Mouse (Mus musculus): Measurements from ENCODE around the gene Prkar2b. TPM values are rescaled to one million over a fixed set of nuclear protein-coding genes. Genes with fewer than 3 reads are reported as not detected.

The Prkar2b gene
- polyA plus RNA-seq, 1 experiment from 2014 or later = 50.1 TPM

DNA sequence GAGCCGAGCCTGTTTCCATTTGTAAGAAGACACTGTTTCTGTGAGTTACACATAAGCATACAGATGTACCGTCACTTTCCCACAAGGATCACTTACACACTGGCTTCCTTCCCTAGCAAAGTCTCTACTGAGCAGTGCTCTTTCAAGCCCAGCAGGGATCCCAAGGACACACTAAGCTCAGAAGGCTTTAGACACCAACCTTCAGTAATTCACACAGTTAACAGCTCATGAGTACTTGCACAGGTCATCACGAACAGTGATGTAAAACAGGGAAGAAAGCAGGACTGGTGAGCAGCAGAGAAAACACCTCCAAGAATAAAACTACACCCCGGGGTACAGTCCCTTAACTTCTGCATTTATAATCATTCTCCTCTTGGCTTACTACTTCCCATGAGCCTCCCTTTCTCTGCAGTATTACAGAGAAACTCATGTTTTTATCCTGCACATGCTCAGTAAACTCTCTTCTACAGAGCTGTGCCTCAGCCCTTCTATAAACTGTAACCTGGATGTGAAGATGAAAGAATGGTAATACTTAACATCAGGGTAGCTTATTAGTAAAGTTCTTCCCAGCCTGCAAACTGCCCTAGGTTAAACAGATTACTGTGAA is 122.6 kb downstream of the Prkar2b start:
- Histone ChIP-seq H3K36me3 (ENCODE audit: control insufficient read depth, insufficient read depth, low read length) (no peaks in the 10 kb centered on the region; the same call in 1 of the 2 replicates), H3K27me3 (ENCODE audit: control insufficient read depth, insufficient read depth, low read length) (no peaks in the 10 kb centered on the region), H3K9ac (ENCODE audit: low read length) (no peak overlapping the region), H3K27ac (ENCODE audit: low read depth, low read length) (no peak overlapping the region), H3K9me3 (ENCODE audit: control insufficient read depth, low read length) (no peaks in the 10 kb centered on the region), H3K4me2 (ENCODE audit: low read depth, low read length, severe bottlenecking) (no peak overlapping the region), H3K4me3 (ENCODE audit: low read depth, low read length) (no peak overlapping the region), H3K4me1 (replicated peaks; ENCODE audit: control insufficient read depth, insufficient read depth, low read length) (no peaks in the 10 kb centered on the region)
- DNase-seq (ENCODE audit: low spot score) (no peak), ATAC-seq (replicated peaks; ENCODE audit: low FRiP score) (no peak)
- 89% methylated on average over 4 of the region's 4 CpGs for WGBS

DNA sequence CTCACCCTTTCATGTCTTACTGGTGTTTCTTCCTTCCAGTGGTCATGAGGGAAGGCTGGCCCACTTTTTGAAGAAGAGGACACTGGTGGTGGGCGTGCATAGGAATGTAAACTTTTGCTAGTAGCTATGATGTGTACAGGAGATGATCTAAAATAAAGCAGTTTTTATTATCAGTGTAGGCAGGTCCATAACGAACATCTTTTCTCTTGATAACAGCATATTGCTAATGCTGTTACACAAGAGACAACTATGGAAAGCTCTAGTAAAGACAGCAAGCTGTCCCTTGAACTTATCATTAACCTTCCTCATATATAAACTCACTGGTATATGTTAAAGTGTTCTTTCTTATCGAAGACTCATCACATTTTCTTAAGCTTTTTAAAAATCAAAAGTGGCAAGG is 123.5 kb downstream of the Prkar2b start:
- Histone ChIP-seq H3K36me3 (ENCODE audit: control insufficient read depth, insufficient read depth, low read length) (no peaks in the 10 kb centered on the region; the same call in 1 of the 2 replicates), H3K4me1 (replicated peaks; ENCODE audit: control insufficient read depth, insufficient read depth, low read length) (no peaks in the 10 kb centered on the region), H3K4me3 (ENCODE audit: low read depth, low read length) (no peak overlapping the region), H3K27ac (ENCODE audit: low read depth, low read length) (no peak overlapping the region), H3K27me3 (ENCODE audit: control insufficient read depth, insufficient read depth, low read length) (no peaks in the 10 kb centered on the region), H3K4me2 (ENCODE audit: low read depth, low read length, severe bottlenecking) (no peak overlapping the region), H3K9me3 (ENCODE audit: control insufficient read depth, low read length) (no peaks in the 10 kb centered on the region), H3K9ac (ENCODE audit: low read length) (no peak overlapping the region)
- no peak for ATAC-seq (replicated peaks; ENCODE audit: low FRiP score)
- no peak for DNase-seq (ENCODE audit: low spot score)
- 94% methylated on average over 3 of the region's 3 CpGs for WGBS

DNA sequence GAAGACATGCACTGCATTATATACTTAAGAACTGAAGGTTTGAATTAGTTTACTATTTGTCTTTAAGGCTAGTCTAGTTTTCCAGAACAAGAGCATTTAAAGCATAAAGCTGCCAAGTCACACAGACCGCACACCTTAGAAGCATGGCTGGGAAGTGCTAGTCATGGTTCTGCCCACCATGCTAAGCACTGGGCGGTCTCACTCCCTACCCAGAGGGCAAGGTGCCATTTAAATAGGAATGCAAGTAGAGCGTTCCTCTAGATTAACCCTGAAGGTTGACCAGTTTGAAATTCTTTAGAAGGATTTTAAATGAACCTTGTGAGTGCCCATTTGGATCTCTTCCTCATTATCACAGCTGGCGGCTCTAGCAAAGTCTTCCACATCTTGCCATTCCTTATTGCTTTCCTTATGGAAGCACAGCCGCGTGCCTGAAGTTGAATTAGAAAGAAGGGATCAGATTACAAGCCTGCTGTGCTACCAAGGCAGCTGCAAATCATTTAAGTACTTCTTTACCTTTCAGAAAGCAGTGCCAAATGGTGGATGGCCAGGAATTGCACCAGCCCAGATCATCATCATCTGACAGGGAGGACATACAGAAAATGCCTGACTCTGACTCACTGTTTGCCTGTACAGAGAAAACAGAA is 124.3 kb downstream of the Prkar2b start:
- no peak for DNase-seq (ENCODE audit: low spot score)
- H3K27me3 ChIP-seq (ENCODE audit: control insufficient read depth, insufficient read depth, low read length) = no peaks in the 10 kb centered on the region
- no peak overlapping the region for H3K27ac ChIP-seq (ENCODE audit: low read depth, low read length)
- H3K9ac ChIP-seq (ENCODE audit: low read length) = no peak overlapping the region
- no peak overlapping the region for H3K4me3 ChIP-seq (ENCODE audit: low read depth, low read length)
- ATAC-seq (replicated peaks; ENCODE audit: low FRiP score) = no peak
- 32% methylated on average over 6 of the region's 6 CpGs for WGBS
- H3K9me3 ChIP-seq (ENCODE audit: control insufficient read depth, low read length) = no peaks in the 10 kb centered on the region
- no peaks in the 10 kb centered on the region for H3K4me1 ChIP-seq (replicated peaks; ENCODE audit: control insufficient read depth, insufficient read depth, low read length)
- H3K4me2 ChIP-seq (ENCODE audit: low read depth, low read length, severe bottlenecking) = no peak overlapping the region
- H3K36me3 ChIP-seq (ENCODE audit: control insufficient read depth, insufficient read depth, low read length) = no peaks in the 10 kb centered on the region; the same call in 1 of the 2 replicates

DNA sequence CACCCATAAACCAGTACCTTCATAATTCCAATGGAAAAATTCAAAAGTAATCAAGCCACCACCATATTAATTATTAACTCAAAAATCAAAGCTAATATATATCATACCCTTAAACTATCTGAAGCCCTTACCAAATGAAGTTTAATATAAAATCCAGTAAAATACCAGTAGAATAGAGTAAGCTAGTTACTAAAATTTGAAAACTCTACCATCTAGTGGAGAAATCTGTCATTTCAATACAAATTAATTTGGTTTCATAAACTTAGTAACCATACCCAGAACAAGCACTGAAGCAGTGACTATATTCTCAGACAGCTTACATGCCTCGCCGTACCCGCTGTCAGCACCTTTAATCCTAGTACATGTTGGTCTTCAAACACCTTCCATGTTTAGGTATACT is 129.3 kb downstream of the Prkar2b start:
- H3K9me3 ChIP-seq (ENCODE audit: control insufficient read depth, low read length) = no peaks in the 10 kb centered on the region
- no peak overlapping the region for H3K9ac ChIP-seq (ENCODE audit: low read length)
- no peaks in the 10 kb centered on the region for H3K4me1 ChIP-seq (replicated peaks; ENCODE audit: control insufficient read depth, insufficient read depth, low read length)
- no peak overlapping the region for H3K27ac ChIP-seq (ENCODE audit: low read depth, low read length)
- no peak overlapping the region for H3K4me2 ChIP-seq (ENCODE audit: low read depth, low read length, severe bottlenecking)
- DNase-seq (ENCODE audit: low spot score) (no peak), ATAC-seq (replicated peaks; ENCODE audit: low FRiP score) (no peak)
- H3K27me3 ChIP-seq (ENCODE audit: control insufficient read depth, insufficient read depth, low read length) = no peaks in the 10 kb centered on the region
- H3K36me3 ChIP-seq (ENCODE audit: control insufficient read depth, insufficient read depth, low read length) = no peaks in the 10 kb centered on the region; the same call in 1 of the 2 replicates
- WGBS = 93% methylated on average over 3 of the region's 3 CpGs
- no peak overlapping the region for H3K4me3 ChIP-seq (ENCODE audit: low read depth, low read length)

DNA sequence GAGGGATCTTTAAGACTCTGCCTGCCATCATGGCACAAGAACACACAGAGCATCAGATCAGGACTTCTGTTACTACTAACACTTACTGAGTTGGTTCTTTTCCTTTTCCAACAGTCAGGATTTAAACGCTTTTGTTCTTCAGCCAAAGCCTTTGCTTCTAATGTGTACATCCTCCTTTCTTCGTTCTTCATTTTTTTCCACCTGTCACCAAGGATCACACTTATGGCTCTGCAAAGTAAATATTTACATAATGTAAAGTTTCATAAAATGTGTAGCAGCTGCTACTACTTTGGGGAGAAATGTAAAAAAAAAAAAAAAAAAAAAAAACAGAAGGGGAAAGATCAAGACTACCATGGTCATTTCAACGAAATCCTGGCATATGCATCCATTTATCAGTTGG is 132.6 kb downstream of the Prkar2b start:
- no peak overlapping the region for H3K9ac ChIP-seq (ENCODE audit: low read length)
- DNase-seq (ENCODE audit: low spot score) (no peak), ATAC-seq (replicated peaks; ENCODE audit: low FRiP score) (no peak)
- no peak overlapping the region for H3K4me2 ChIP-seq (ENCODE audit: low read depth, low read length, severe bottlenecking)
- no peak overlapping the region for H3K27ac ChIP-seq (ENCODE audit: low read depth, low read length)
- no peaks in the 10 kb centered on the region for H3K4me1 ChIP-seq (replicated peaks; ENCODE audit: control insufficient read depth, insufficient read depth, low read length)
- 94% methylated on average over 3 of the region's 3 CpGs for WGBS
- H3K4me3 ChIP-seq (ENCODE audit: low read depth, low read length) = no peak overlapping the region
- H3K9me3 ChIP-seq (ENCODE audit: control insufficient read depth, low read length) = no peaks in the 10 kb centered on the region
- no peaks in the 10 kb centered on the region for H3K27me3 ChIP-seq (ENCODE audit: control insufficient read depth, insufficient read depth, low read length)
- H3K36me3 ChIP-seq (ENCODE audit: control insufficient read depth, insufficient read depth, low read length) = no peaks in the 10 kb centered on the region; the same call in 1 of the 2 replicates

DNA sequence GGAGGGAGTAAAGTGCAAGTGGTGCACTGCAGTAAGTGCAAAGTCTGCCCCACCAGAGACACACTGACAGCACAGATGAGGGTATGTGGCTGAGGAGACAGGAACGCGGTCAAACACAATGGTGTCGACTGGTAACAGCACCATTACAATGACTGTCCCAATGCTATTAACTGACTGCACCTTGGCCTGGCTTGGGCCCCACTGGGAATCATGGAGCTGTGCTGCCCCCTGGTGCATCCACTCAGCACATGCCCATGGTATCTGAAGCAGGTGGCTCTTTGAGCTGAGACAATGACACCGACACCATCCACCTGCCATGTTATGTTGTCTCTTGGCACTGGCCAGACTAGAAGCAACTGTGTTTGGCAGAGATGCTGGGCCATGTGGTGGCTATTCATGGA is 134.4 kb downstream of the Prkar2b start:
- peak; percentile 76 for ATAC-seq (replicated peaks; ENCODE audit: low FRiP score)
- 55% methylated on average over 4 of the region's 4 CpGs for WGBS

DNA sequence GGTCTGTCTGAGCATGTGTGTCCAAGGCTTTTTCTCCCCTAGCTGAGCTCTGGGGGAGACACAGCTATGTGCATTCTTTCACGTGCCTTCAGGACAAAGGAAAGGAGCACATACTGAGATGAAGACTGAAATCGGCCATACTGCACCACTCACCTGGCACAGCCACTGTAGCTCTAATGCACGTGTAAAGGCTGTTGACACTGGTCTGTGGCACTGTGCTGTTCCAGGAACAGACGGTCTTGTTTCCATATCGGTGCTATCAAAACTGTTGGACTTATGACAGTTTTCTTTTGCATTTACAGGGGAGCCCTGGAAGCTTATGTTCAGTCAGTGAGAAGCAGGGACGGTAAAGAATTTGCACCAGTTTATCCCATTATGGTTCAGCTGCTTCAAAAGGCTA is 135.8 kb downstream of the Prkar2b start:
- ATAC-seq (replicated peaks; ENCODE audit: low FRiP score) = no peak
- Histone ChIP-seq H3K36me3 (ENCODE audit: control insufficient read depth, insufficient read depth, low read length) (no peaks in the 10 kb centered on the region; the same call in 1 of the 2 replicates), H3K27me3 (ENCODE audit: control insufficient read depth, insufficient read depth, low read length) (no peaks in the 10 kb centered on the region), H3K27ac (ENCODE audit: low read depth, low read length) (no peak overlapping the region), H3K4me1 (replicated peaks; ENCODE audit: control insufficient read depth, insufficient read depth, low read length) (no peaks in the 10 kb centered on the region), H3K4me2 (ENCODE audit: low read depth, low read length, severe bottlenecking) (no peak overlapping the region), H3K9me3 (ENCODE audit: control insufficient read depth, low read length) (no peaks in the 10 kb centered on the region), H3K9ac (ENCODE audit: low read length) (no peak overlapping the region), H3K4me3 (ENCODE audit: low read depth, low read length) (no peak overlapping the region)
- WGBS = 90% methylated on average over 6 of the region's 6 CpGs
- DNase-seq (ENCODE audit: low spot score) = no peak

More for the DNA sequence above, 134.4 kb downstream of the Prkar2b start:
- Histone ChIP-seq H3K4me3 (ENCODE audit: low read depth, low read length) (no peak overlapping the region), H3K9me3 (ENCODE audit: control insufficient read depth, low read length) (no peaks in the 10 kb centered on the region), H3K4me2 (ENCODE audit: low read depth, low read length, severe bottlenecking) (no peak overlapping the region), H3K27me3 (ENCODE audit: control insufficient read depth, insufficient read depth, low read length) (no peaks in the 10 kb centered on the region), H3K36me3 (ENCODE audit: control insufficient read depth, insufficient read depth, low read length) (no peaks in the 10 kb centered on the region; the same call in 1 of the 2 replicates), H3K9ac (ENCODE audit: low read length) (no peak overlapping the region), H3K27ac (ENCODE audit: low read depth, low read length) (no peak overlapping the region), H3K4me1 (replicated peaks; ENCODE audit: control insufficient read depth, insufficient read depth, low read length) (no peaks in the 10 kb centered on the region)
- DNase-seq (ENCODE audit: low spot score) = peak; percentile 80

DNA sequence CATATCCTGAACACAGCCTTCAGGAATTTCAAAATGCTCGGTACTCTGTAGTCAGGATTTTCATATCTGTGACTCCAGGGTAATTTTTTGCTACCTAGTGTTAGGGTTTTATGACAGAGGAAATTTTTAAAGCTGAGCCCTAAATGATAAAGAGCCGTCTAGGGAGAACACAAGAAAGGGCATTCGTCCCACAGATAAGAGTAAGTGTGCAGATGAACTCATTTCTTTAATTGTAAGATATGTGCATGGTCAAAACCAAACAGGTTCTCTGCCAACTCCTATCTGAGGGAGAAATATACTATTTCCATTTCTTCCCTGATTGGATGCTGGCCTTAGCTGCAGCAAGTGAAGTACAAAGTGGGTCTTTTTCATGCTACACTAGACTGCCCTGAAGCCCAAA is 137.0 kb downstream of the Prkar2b start:
- 93% methylated on average over 3 of the region's 3 CpGs for WGBS
- no peak overlapping the region for H3K27ac ChIP-seq (ENCODE audit: low read depth, low read length)
- no peak overlapping the region for H3K4me3 ChIP-seq (ENCODE audit: low read depth, low read length)
- H3K4me2 ChIP-seq (ENCODE audit: low read depth, low read length, severe bottlenecking) = no peak overlapping the region
- DNase-seq (ENCODE audit: low spot score) = no peak
- no peaks in the 10 kb centered on the region for H3K4me1 ChIP-seq (replicated peaks; ENCODE audit: control insufficient read depth, insufficient read depth, low read length)
- no peaks in the 10 kb centered on the region for H3K27me3 ChIP-seq (ENCODE audit: control insufficient read depth, insufficient read depth, low read length)
- no peaks in the 10 kb centered on the region; the same call in 1 of the 2 replicates for H3K36me3 ChIP-seq (ENCODE audit: control insufficient read depth, insufficient read depth, low read length)
- no peaks in the 10 kb centered on the region for H3K9me3 ChIP-seq (ENCODE audit: control insufficient read depth, low read length)
- no peak overlapping the region for H3K9ac ChIP-seq (ENCODE audit: low read length)
- ATAC-seq (replicated peaks; ENCODE audit: low FRiP score) = no peak

All from forebrain, embryonic 11.5 days (tissue).